Mouse (Mus musculus) MEL (cell line): Measurements from ENCODE around the gene Zkscan4. TPM values are rescaled to one million over a fixed set of nuclear protein-coding genes. Genes with fewer than 3 reads are reported as not detected.

Source experiments
- DNase-seq: peaks from one replicate; pipeline ENCODE4 v3.0.0; 2011; ENCODE audit warnings: low read depth, low spot score
- H3K27ac ChIP-seq: 2 replicates; pipeline ENCODE4 v1.5.1; 2012; ENCODE audit warnings: low read depth, mild to moderate bottlenecking, control low read depth, low read length, moderate library complexity; ENCODE audit not compliant: control insufficient read depth
- H3K27me3 ChIP-seq, 2 experiments: fragments of 150-350 bp in 1 of 2; sonication (generic) in 1 of 2; 2 replicates each; pipeline ENCODE4 v1.6.1; 2012; ENCODE audit warnings: low read length in 2 of 2, mild to moderate bottlenecking in 2 of 2, improper control_type of control experiment in 1 of 2, moderate library complexity in 1 of 2; ENCODE audit not compliant: insufficient read depth in 2 of 2, control insufficient read depth in 1 of 2
- H3K36me3 ChIP-seq, 2 experiments: 2 replicates each; pipeline ENCODE4 v1.6.1; 2012 to 2014; ENCODE audit warnings: low read length in 2 of 2, improper control_type of control experiment in 1 of 2, inconsistent platforms in 1 of 2, mild to moderate bottlenecking in 1 of 2; ENCODE audit not compliant: insufficient read depth in 2 of 2, control insufficient read depth in 1 of 2
- H3K4me1 ChIP-seq, 2 experiments: fragments of 150-350 bp in 1 of 2; sonication (generic) in 1 of 2; 2 replicates each; pipeline ENCODE4 v1.6.1; 2012; ENCODE audit warnings: low read length in 2 of 2, improper control_type of control experiment in 1 of 2, mild to moderate bottlenecking in 1 of 2; ENCODE audit not compliant: insufficient read depth in 2 of 2, control insufficient read depth in 1 of 2
- H3K4me3 ChIP-seq, 2 experiments: fragments of 150-350 bp in 1 of 2; sonication (generic) in 1 of 2; 2 replicates each; pipeline ENCODE4 v1.5.1; 2012; ENCODE audit warnings: low read depth in 2 of 2, low read length in 2 of 2, mild to moderate bottlenecking in 2 of 2, moderate library complexity in 2 of 2, control low read depth in 1 of 2, improper control_type of control experiment in 1 of 2; ENCODE audit not compliant: control insufficient read depth in 1 of 2, insufficient read depth in 1 of 2
- H3K79me2 ChIP-seq: 2 replicates; pipeline ENCODE4 v1.6.1; 2012; ENCODE audit warnings: mild to moderate bottlenecking, low read length, moderate library complexity; ENCODE audit not compliant: control insufficient read depth, poor library complexity, insufficient read depth
- H3K9ac ChIP-seq: 2 replicates; pipeline ENCODE4 v1.6.1; 2012; ENCODE audit warnings: low read depth, mild to moderate bottlenecking, control low read depth, low read length, moderate library complexity; ENCODE audit not compliant: control insufficient read depth, poor library complexity, severe bottlenecking
- H3K9me3 ChIP-seq: fragments of 150-350 bp; sonication (generic); replicated peaks from 2 replicates; pipeline ENCODE4 v1.6.1; 2012; ENCODE audit warnings: mild to moderate bottlenecking, low read length, improper control_type of control experiment, moderate library complexity; ENCODE audit not compliant: insufficient read depth
- BHLHE40 ChIP-seq: IDR thresholded peaks from 2 replicates; pipeline ENCODE4 v1.6.1; 2012; ENCODE audit warnings: low read depth, mild to moderate bottlenecking, inconsistent platforms, low read length, improper control_type of control experiment, borderline replicate concordance
- E2F4 ChIP-seq: IDR thresholded peaks from 2 replicates; pipeline ENCODE4 v1.6.1; 2011; ENCODE audit warnings: low read depth, low read length, improper control_type of control experiment, borderline replicate concordance
- ETS1 ChIP-seq: IDR thresholded peaks from 2 replicates; pipeline ENCODE4 v1.6.1; 2012; ENCODE audit warnings: low read depth, mild to moderate bottlenecking, inconsistent platforms, low read length, improper control_type of control experiment, moderate library complexity
- GABPA ChIP-seq: IDR thresholded peaks from 2 replicates; pipeline ENCODE4 v1.6.1; 2012; ENCODE audit warnings: low read depth, mild to moderate bottlenecking, inconsistent platforms, low read length, improper control_type of control experiment, moderate library complexity
- HCFC1 ChIP-seq: IDR thresholded peaks from 2 replicates; pipeline ENCODE4 v1.6.1; 2012; ENCODE audit warnings: low read depth, mild to moderate bottlenecking, inconsistent platforms, low read length, improper control_type of control experiment, moderate library complexity
- JUND ChIP-seq: IDR thresholded peaks from 2 replicates; pipeline ENCODE4 v1.6.1; 2011; ENCODE audit warnings: low read depth, mild to moderate bottlenecking, improper control_type of control experiment, low read length
- KAT2A ChIP-seq: conservative IDR thresholded peaks from 2 replicates; pipeline ENCODE4 v1.6.1; 2012; ENCODE audit warnings: low read depth, low read length, improper control_type of control experiment, inconsistent platforms
- MAX ChIP-seq: IDR thresholded peaks from 2 replicates; pipeline ENCODE4 v1.6.1; 2011; ENCODE audit warnings: low read length, improper control_type of control experiment
- MEF2A ChIP-seq: IDR thresholded peaks from 2 replicates; pipeline ENCODE4 v1.6.1; 2014; ENCODE audit warnings: low read depth, mild to moderate bottlenecking, inconsistent platforms, low read length, improper control_type of control experiment; ENCODE audit not compliant: poor library complexity, insufficient replicate concordance, severe bottlenecking; ENCODE audit errors: extremely low read depth
- MXI1 ChIP-seq: IDR thresholded peaks from 2 replicates; pipeline ENCODE4 v1.6.1; 2011; ENCODE audit warnings: mild to moderate bottlenecking, low read depth, low read length, improper control_type of control experiment
- MYB ChIP-seq: IDR thresholded peaks from 2 replicates; pipeline ENCODE4 v1.6.1; 2011; ENCODE audit warnings: mild to moderate bottlenecking, low read depth, low read length, improper control_type of control experiment
- MYC ChIP-seq: IDR thresholded peaks from 2 replicates; pipeline ENCODE4 v1.6.1; 2011; ENCODE audit warnings: low read depth, mild to moderate bottlenecking, low read length, improper control_type of control experiment, moderate library complexity
- NELFE ChIP-seq: IDR thresholded peaks from 2 replicates; pipeline ENCODE4 v1.6.1; 2011; ENCODE audit warnings: low read depth, low read length, improper control_type of control experiment
- NRF1 ChIP-seq: IDR thresholded peaks from 2 replicates; pipeline ENCODE4 v1.6.1; 2014; ENCODE audit warnings: low read depth, mild to moderate bottlenecking, inconsistent platforms, low read length, improper control_type of control experiment, moderate library complexity; ENCODE audit not compliant: poor library complexity, insufficient read depth, severe bottlenecking
- POLR2A ChIP-seq, 2 experiments: IDR thresholded peaks; 2 replicates each; pipeline ENCODE4 v1.6.1; 2011 to 2012; ENCODE audit warnings: low read length in 2 of 2, mild to moderate bottlenecking in 2 of 2, control low read depth in 1 of 2, improper control_type of control experiment in 1 of 2, low read depth in 1 of 2, moderate library complexity in 1 of 2; ENCODE audit not compliant: control insufficient read depth in 1 of 2, insufficient read depth in 1 of 2, poor library complexity in 1 of 2
- POLR2AphosphoS2 ChIP-seq: IDR thresholded peaks from 2 replicates; pipeline ENCODE4 v1.6.1; 2011; ENCODE audit warnings: low read length, improper control_type of control experiment
- POLR2AphosphoS5 ChIP-seq: IDR thresholded peaks from 2 replicates; pipeline ENCODE4 v1.6.1; 2012; ENCODE audit warnings: low read depth, borderline replicate concordance, mild to moderate bottlenecking, inconsistent platforms, low read length, moderate library complexity, mixed read lengths
- RAD21 ChIP-seq: IDR thresholded peaks from 2 replicates; pipeline ENCODE4 v1.6.1; 2011; ENCODE audit warnings: mild to moderate bottlenecking, low read depth, low read length, improper control_type of control experiment
- RCOR1 ChIP-seq: IDR thresholded peaks from 2 replicates; pipeline ENCODE4 v1.6.1; 2012; ENCODE audit warnings: low read depth, mild to moderate bottlenecking, inconsistent platforms, low read length, improper control_type of control experiment
- SMC3 ChIP-seq: IDR thresholded peaks from 2 replicates; pipeline ENCODE4 v1.6.1; 2011; ENCODE audit warnings: low read depth, low read length, improper control_type of control experiment
- TAL1 ChIP-seq: IDR thresholded peaks from 2 replicates; pipeline ENCODE4 v1.6.1; 2012; ENCODE audit warnings: mild to moderate bottlenecking, inconsistent platforms, low read length, moderate library complexity, mixed read lengths
- TBP ChIP-seq: IDR thresholded peaks from 2 replicates; pipeline ENCODE4 v1.8.0; 2011; ENCODE audit warnings: low read depth, low read length, improper control_type of control experiment
- TCF12 ChIP-seq: IDR thresholded peaks from 2 replicates; pipeline ENCODE4 v1.6.1; 2014; ENCODE audit warnings: low read depth, mild to moderate bottlenecking, inconsistent platforms, low read length, improper control_type of control experiment, moderate library complexity
- UBTF ChIP-seq: IDR thresholded peaks from 2 replicates; pipeline ENCODE4 v1.6.1; 2012; ENCODE audit warnings: low read depth, mild to moderate bottlenecking, inconsistent platforms, low read length, improper control_type of control experiment, moderate library complexity, borderline replicate concordance; ENCODE audit not compliant: insufficient read depth
- USF2 ChIP-seq, 2 experiments: IDR thresholded peaks; 2 replicates each; pipeline ENCODE4 v1.6.1; 2011 to 2012; ENCODE audit warnings: improper control_type of control experiment in 2 of 2, low read length in 2 of 2, borderline replicate concordance in 1 of 2, inconsistent platforms in 1 of 2, low read depth in 1 of 2, mild to moderate bottlenecking in 1 of 2; ENCODE audit not compliant: insufficient read depth in 1 of 2
- ZKSCAN1 ChIP-seq: IDR thresholded peaks from 2 replicates; pipeline ENCODE4 v1.6.1; 2012; ENCODE audit warnings: low read depth, mild to moderate bottlenecking, inconsistent platforms, low read length, improper control_type of control experiment, moderate library complexity
- ZMIZ1 ChIP-seq: IDR thresholded peaks from 2 replicates; pipeline ENCODE4 v1.6.1; 2012; ENCODE audit warnings: low read depth, mild to moderate bottlenecking, inconsistent platforms, low read length, improper control_type of control experiment, moderate library complexity
- ZNF384 ChIP-seq: IDR thresholded peaks from 2 replicates; pipeline ENCODE4 v1.6.1; 2012; ENCODE audit warnings: low read depth, mild to moderate bottlenecking, inconsistent platforms, low read length, improper control_type of control experiment
- polyA plus RNA-seq, 2 experiments: library from polyadenylated mRNA; stranded (reverse) in 1 of 2; unstranded in 1 of 2; fragments of >175 nt in 1 of 2; fragments of >200 nt in 1 of 2; gene quantifications; 2 replicates each; pipeline versions ENCODE4 v1.2.1 to v1.2.4; 2012; ENCODE audit warnings: low replicate concordance in 2 of 2, low read depth in 1 of 2; ENCODE audit not compliant: insufficient read length in 2 of 2, insufficient read depth in 1 of 2, missing spikeins in 1 of 2
- total RNA-seq: library from RNA; depleted of rRNA; stranded (reverse); fragments of 300-350 nt; gene quantifications from 2 replicates; pipeline ENCODE4 v1.2.3, GENCODE M21; 2012

The Zkscan4 gene
- total and polyA plus RNA-seq, 3 experiments, result not detected

- H3K27ac ChIP-seq, result no peak overlapping the region
- TF ChIP-seq SMC3 (no peak), TBP (no peak), ZNF384 (no peak), MYC (no peak), MYB (no peak), UBTF (no peak), RCOR1 (no peak), HCFC1 (no peak), TAL1 (no peak), RAD21 (no peak), NELFE (no peak), E2F4 (no peak), KAT2A (no peak), BHLHE40 (no peak), TCF12 (no peak), MAX (no peak), USF2 (IDR thresholded peaks at IDR 0.05; ENCODE audit: borderline replicate concordance in 1 of 2, insufficient read depth in 1 of 2, low read depth in 1 of 2, low read length in 2 of 2) (no peak)
Observed at GRCm38 (mm10) chr13:21467336-21467735, 11.4 kb upstream of the Zkscan4 start.

GRCm38 (mm10) chr13:21468061-21469019 lies 10.4 kb upstream of the Zkscan4 start, which contains the start of gene Nkapl:
Gene Nkapl (minus strand): TSS chr13:21468509.
- no peaks in the 10 kb centered on the region for H3K79me2 ChIP-seq
- H3K4me3 ChIP-seq, result peak within 1 kb of the TSS; percentile 31 to 62
- peaks cover 0 to 7% of the 10 kb centered on the region in 2 experiments; a peak in 2 of 4 replicates for H3K36me3 ChIP-seq
- peaks cover 0 to 7% of the 10 kb centered on the region in 2 experiments; a peak in 2 of 4 replicates for H3K4me1 ChIP-seq
- peak; percentile 87 for DNase-seq
- H3K27me3 ChIP-seq, result peaks cover 0 to 3% of the 10 kb centered on the region in 2 experiments; a peak in 3 of 4 replicates
- H3K9me3 ChIP-seq, result no peaks in the 10 kb centered on the region
- H3K9ac ChIP-seq, result peak within 1 kb of the TSS; percentile 57
- peak within 1 kb of the TSS; percentile 6; the same call in 1 of the 2 replicates for H3K27ac ChIP-seq
- TF ChIP-seq TCF12 (no peak), ZKSCAN1 (no peak), SMC3 (no peak), POLR2A (IDR thresholded peaks at IDR 0.05; ENCODE audit: control insufficient read depth in 1 of 2, insufficient read depth in 1 of 2, low read depth in 1 of 2, low read length in 2 of 2, poor library complexity in 1 of 2) (peak; percentile 64 to 68), E2F4 (no peak), ZMIZ1 (no peak), POLR2AphosphoS2 (no peak), MEF2A (no peak), GABPA (no peak), MXI1 (no peak), NRF1 (peak; percentile 79), RAD21 (no peak), USF2 (IDR thresholded peaks at IDR 0.05; ENCODE audit: borderline replicate concordance in 1 of 2, insufficient read depth in 1 of 2, low read depth in 1 of 2, low read length in 2 of 2) (no peak), POLR2AphosphoS5 (no peak), HCFC1 (peak; percentile 16; the same call in 1 of the 2 replicates), JUND (no peak), ETS1 (no peak)

More at GRCm38 (mm10) chr13:21467336-21467735, 11.4 kb upstream of the Zkscan4 start:
- DNase-seq, result no peak
- H3K79me2 ChIP-seq, result no peaks in the 10 kb centered on the region
- peaks cover 0 to 3% of the 10 kb centered on the region in 2 experiments; a peak in 2 of 4 replicates for H3K4me1 ChIP-seq
- peaks cover 0 to 4% of the 10 kb centered on the region in 2 experiments; a peak in 2 of 4 replicates for H3K36me3 ChIP-seq
- no peak overlapping the region for H3K9ac ChIP-seq
- no peaks in the 10 kb centered on the region for H3K9me3 ChIP-seq
- H3K4me3 ChIP-seq, result no peak overlapping the region
- peaks cover 0 to 3% of the 10 kb centered on the region in 2 experiments; a peak in 3 of 4 replicates for H3K27me3 ChIP-seq
